Comparison of ENCODE assay signal across 9 mouse cellular contexts in the genomic region with DNA sequence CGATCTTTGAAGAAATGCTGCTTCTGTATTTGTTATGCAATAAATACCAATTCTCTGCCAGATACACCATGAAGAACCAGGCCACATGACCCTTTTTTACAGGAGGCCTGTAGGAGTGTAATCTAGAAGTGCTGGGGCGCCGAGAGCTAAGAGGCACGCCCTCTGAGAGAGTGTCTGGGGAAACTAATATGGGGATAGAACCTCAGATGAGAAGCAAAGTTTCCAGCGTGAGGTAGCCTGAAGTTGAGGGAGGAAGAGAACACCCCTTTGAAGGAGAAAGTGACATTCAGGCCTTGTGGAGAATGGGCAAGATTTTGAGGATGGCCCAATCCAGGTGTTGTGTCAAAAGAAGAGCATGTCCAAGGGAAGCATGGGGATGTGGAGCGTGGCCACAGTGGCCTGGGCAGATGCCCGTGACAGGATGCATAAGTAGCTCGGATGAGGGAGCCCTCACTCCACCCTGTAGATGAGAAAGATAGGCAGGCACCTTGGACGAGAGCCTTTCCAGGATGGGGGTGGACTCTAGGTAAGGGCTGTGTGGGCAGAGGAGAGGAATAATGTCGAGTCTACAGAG. TPM values are rescaled to one million over a fixed set of nuclear protein-coding genes. Genes with fewer than 3 reads are reported as not detected.
DNase-seq lines count a peak whose midpoint lies in the region; ATAC-seq and TF ChIP-seq lines count a peak whose summit lies in the region.
"Had no signal": no experiment of that assay in that cellular context is flagged by ENCODE, and none has a peak within 500 bp of the region (broad histone marks: within the 10 kb centered on the region; RNA-seq: fewer than 3 reads in every experiment).

No protein-coding gene starts in this region.

- TF ChIP-seq EP300 in ES-Bruce4 (IDR thresholded peaks at IDR 0.05; ENCODE audit: insufficient read depth, low read depth, low read length) = no peak

- H3K36me3 ChIP-seq in ES-Bruce4 (ENCODE audit: control insufficient read depth, insufficient read depth, low read length, poor library complexity, severe bottlenecking) = no peaks in the 10 kb centered on the region; the same call in 1 of the 2 replicates
- H3K36me3 ChIP-seq in forebrain, embryonic 16.5 days (ENCODE audit: control insufficient read depth, insufficient read depth) = no peaks in the 10 kb centered on the region
- H3K36me3 ChIP-seq in liver, embryonic 16.5 days (ENCODE audit: control insufficient read depth, insufficient read depth) = no peaks in the 10 kb centered on the region

- no peak for TF ChIP-seq POLR2A in ES-Bruce4 (IDR thresholded peaks at IDR 0.05; ENCODE audit: insufficient read depth, low read length)

- H3K9ac ChIP-seq in ES-Bruce4 (ENCODE audit: low read depth, poor library complexity, severe bottlenecking) = no peak overlapping the region
- no peak overlapping the region for H3K9ac ChIP-seq in forebrain, embryonic 16.5 days (replicated peaks; ENCODE audit: low read depth, low read length)
- H3K9ac ChIP-seq in liver, embryonic 16.5 days (ENCODE audit: low read depth, low read length) = no peak overlapping the region

- H3K9me3 ChIP-seq in ES-Bruce4 (replicated peaks; ENCODE audit: control insufficient read depth, insufficient read depth, low read length, poor library complexity, severe bottlenecking) = no peaks in the 10 kb centered on the region
- no peaks in the 10 kb centered on the region for H3K9me3 ChIP-seq in forebrain, embryonic 16.5 days (ENCODE audit: control insufficient read depth, low read length)
- no peaks in the 10 kb centered on the region for H3K9me3 ChIP-seq in liver, embryonic 16.5 days (replicated peaks; ENCODE audit: control insufficient read depth, low read length)

- DNase-seq in cerebellum, adult 18-20 months = peak; percentile 38 to 49
- DNase-seq in cerebellum, adult 11 months = no peak
- DNase-seq in ovary, postnatal 10 days (ENCODE audit: low spot score) = no peak
- DNase-seq in spleen, adult 18-20 months = no peak
- no peak for DNase-seq in adrenal gland, adult (ENCODE audit: inconsistent age in 2 of 2, low spot score in 1 of 2)

- peaks cover 13% of the 10 kb centered on the region for H3K4me1 ChIP-seq in ES-Bruce4 (ENCODE audit: control insufficient read depth, insufficient read depth, low read length)
- peaks cover 9% of the 10 kb centered on the region for H3K4me1 ChIP-seq in forebrain, embryonic 16.5 days (replicated peaks; ENCODE audit: control insufficient read depth, insufficient read depth, low read length)
- H3K4me1 ChIP-seq in liver, embryonic 16.5 days (ENCODE audit: control insufficient read depth, low read depth, low read length) = peaks cover 10% of the 10 kb centered on the region

- no peaks in the 10 kb centered on the region for H3K27me3 ChIP-seq in ES-Bruce4 (ENCODE audit: control insufficient read depth, insufficient read depth, low read length, poor library complexity, severe bottlenecking)
- H3K27me3 ChIP-seq in forebrain, embryonic 16.5 days (replicated peaks; ENCODE audit: control insufficient read depth, insufficient read depth, low read length) = no peaks in the 10 kb centered on the region
- peaks cover 45% of the 10 kb centered on the region for H3K27me3 ChIP-seq in liver, embryonic 16.5 days (ENCODE audit: control insufficient read depth, insufficient read depth, low read depth, low read length)

- H3K4me3 ChIP-seq in ES-Bruce4 (ENCODE audit: low read depth, low read length) = peak overlapping the region; percentile 37
- H3K4me3 ChIP-seq in forebrain, embryonic 16.5 days (replicated peaks; ENCODE audit: low read length) = peak overlapping the region; percentile 77
- H3K4me3 ChIP-seq in liver, embryonic 16.5 days (ENCODE audit: low read depth, low read length) = 0 out of 2 replicates have a peak overlapping the region, but pooled peaks have one; percentile 66

- TF ChIP-seq CTCF in ES-Bruce4 (IDR thresholded peaks at IDR 0.05; ENCODE audit: low read depth, low read length) = no peak

- 56% methylated on average over 10 of the region's 10 CpGs for WGBS in forebrain, embryonic 16.5 days
- 37% methylated on average over 10 of the region's 10 CpGs for WGBS in liver, embryonic 16.5 days (ENCODE audit: insufficient replicate concordance)

- H3K4me2 ChIP-seq in forebrain, embryonic 16.5 days (ENCODE audit: low read length) = peak overlapping the region; percentile 61
- peak overlapping the region; percentile 84 for H3K4me2 ChIP-seq in liver, embryonic 16.5 days (ENCODE audit: low read depth, low read length)

- ATAC-seq in forebrain, embryonic 16.5 days = peak; percentile 14
- ATAC-seq in liver, embryonic 16.5 days (ENCODE audit: low read depth) = no peak

- peak overlapping the region; percentile 69 for H3K27ac ChIP-seq in ES-Bruce4 (ENCODE audit: insufficient read depth, low read length)
- no peak overlapping the region for H3K27ac ChIP-seq in forebrain, embryonic 16.5 days (ENCODE audit: low read length)
- no peak overlapping the region for H3K27ac ChIP-seq in liver, embryonic 16.5 days (ENCODE audit: low read length)

RNA-seq across cellular contexts. Expression of gene Il17d, which starts 1.6 kb away (rescaled TPM):
- polyA plus RNA-seq in ES-Bruce4 (2011; ENCODE audit: insufficient read depth, insufficient read length, low read depth, missing spikeins) = 1.4 and 2.1 TPM in 2 replicates
- polyA plus RNA-seq in forebrain, embryonic 16.5 days (2015; fragmentation: Nextera tagmentation; extraction: Ambion mirVana) = 4.7 and 5.0 TPM in 2 replicates
- 0.23 and 0.45 TPM in 2 replicates for polyA plus RNA-seq in liver, embryonic 16.5 days (2015; fragmentation: Nextera tagmentation; extraction: Ambion mirVana)
- polyA plus RNA-seq: erythroblast, embryonic 14.5 days had no signal

RNA-seq across cellular contexts. Expression of gene Eef1akmt1, which starts 45.3 kb away (rescaled TPM):
- 26.4 and 28.9 TPM in 2 replicates for polyA plus RNA-seq in ES-Bruce4 (2011; ENCODE audit: insufficient read depth, insufficient read length, low read depth, missing spikeins)
- 98.0 and 103 TPM in 2 replicates for polyA plus RNA-seq in forebrain, embryonic 16.5 days (2015; fragmentation: Nextera tagmentation; extraction: Ambion mirVana)
- polyA plus RNA-seq in liver, embryonic 16.5 days (2015; fragmentation: Nextera tagmentation; extraction: Ambion mirVana) = 23.9 and 26.4 TPM in 2 replicates

Comparison
In these comparisons a context has a peak if more than half of its experiments do, and no peak if none do; other contexts are left out.
1. DNase-seq: peak in cerebellum, adult 18-20 months (2 of 2); none in cerebellum, adult 11 months (single experiment), ovary, postnatal 10 days (single experiment), spleen, adult 18-20 months (0 of 2) and adrenal gland, adult (0 of 2).
2. Peak in every context shown above with its lines, with median percentiles within 50 percentile points of each other: H3K4me3 ChIP-seq.